Mouse (Mus musculus) heart, postnatal 0 days (tissue): ENCODE measurements around the gene Myb.

ENCODE experiments used
- CTCF ChIP-seq: IDR thresholded peaks from 2 replicates; pipeline ENCODE4 v1.5.1; 2016; ENCODE audit warnings: antibody characterized with exemption, control low read depth, low read depth
- EP300 ChIP-seq: IDR thresholded peaks from 2 replicates; pipeline ENCODE4 v1.6.1; 2016; ENCODE audit warnings: antibody characterized with exemption, low read depth

GRCm38 (mm10) chr10:21192436-21192835 is 31.7 kb upstream of the Myb start:
- TF ChIP-seq CTCF, result no peak
- no peak for TF ChIP-seq EP300
